Mouse (Mus musculus) layer of hippocampus, postnatal 14 days (tissue): ENCODE data around the gene Olfr51. TPM values are rescaled to one million over a fixed set of nuclear protein-coding genes. Genes with fewer than 3 reads are reported as not detected.
"Not testable (repeated sequence)": the region's sequence is repeated elsewhere in the genome, so short reads cannot be mapped to it uniquely, and the experiment has no call there.

Experiments
- DNase-seq, 2 experiments: peaks; one replicate each; pipeline ENCODE4 v3.0.0; 2021 to 2022; ENCODE audit warnings: low spot score in 2 of 2, mixed read lengths in 1 of 2
- long read RNA-seq, 2 experiments: library from polyadenylated mRNA; stranded (forward); transcript quantifications; one replicate each; pipeline ENCODE4 v2.0.0; 2021
- total RNA-seq, 2 experiments: library from RNA; stranded (reverse); gene quantifications; 2 replicates each; pipeline ENCODE4 v1.2.3; 2021

The Olfr51 gene
- not detected for total RNA-seq
- long read RNA-seq, experiment 1, result 0 reads
- long read RNA-seq, experiment 2, result 0 reads

DNA sequence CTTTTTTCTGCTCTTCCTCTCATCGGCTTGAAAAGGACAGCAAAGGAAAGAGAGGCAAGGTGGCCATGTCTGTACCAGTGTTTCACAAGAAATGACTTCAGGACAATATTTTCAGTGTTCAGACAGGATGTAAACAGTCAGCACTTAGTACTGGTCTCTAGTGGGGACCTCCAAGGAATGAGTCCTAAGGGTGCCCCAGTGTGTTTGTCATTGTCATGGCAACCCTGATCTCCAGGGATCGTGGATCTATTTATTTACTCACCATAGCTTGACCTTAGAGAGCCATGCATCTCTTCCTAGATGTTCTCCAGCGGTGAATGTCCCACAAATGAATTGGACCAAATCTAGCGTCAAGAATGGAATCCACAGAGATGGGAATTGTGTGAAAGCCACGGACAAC lies at the start of gene Olfr51:
TSS of gene Olfr51 (plus strand) at position 301 of the 400 bp plus-strand sequence.
- no peak for DNase-seq

DNA sequence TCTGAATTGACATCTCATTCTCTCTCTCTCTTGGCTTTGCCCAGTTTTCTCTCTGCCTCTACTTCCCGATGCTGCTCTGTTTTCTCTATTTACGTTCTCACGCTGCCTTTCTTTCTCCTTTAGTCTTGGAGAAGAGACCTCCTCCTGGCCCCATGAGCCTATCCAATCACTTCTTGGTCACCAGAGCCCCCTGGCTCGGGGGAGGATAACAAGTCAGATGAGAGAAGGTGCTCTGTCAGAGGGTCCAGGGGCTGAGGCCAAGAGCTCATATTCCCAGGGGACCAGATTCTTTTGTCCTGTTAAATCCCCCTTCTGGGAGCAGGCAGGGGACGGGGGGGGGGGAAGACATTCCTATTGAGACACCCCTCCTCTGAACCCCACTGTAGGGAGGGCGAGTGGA lies 49.7 kb upstream of the Olfr51 start, which contains the start of gene Prop1:
TSS of gene Prop1 (minus strand) at position 101 of the 400 bp plus-strand sequence.
- no peak for DNase-seq

DNA sequence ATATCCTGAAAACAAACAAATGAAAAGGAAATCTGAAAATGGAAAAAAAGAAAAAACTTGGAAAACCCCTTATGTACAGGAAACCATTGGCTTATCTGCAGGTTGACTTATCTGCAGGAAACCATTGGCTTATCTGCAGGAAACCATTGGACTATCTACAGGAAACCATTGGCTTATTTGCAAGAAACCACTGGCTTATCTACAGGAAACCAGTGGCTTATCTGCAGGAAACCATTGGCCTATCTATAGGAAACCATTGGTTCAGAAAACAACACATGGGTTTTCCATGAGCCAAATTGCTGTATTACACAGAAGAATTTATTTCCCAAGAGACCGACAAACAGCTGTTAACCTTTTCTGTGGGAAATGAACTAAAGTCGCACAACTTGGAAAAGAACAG lies 38.5 kb upstream of the Olfr51 start:
- no peak for DNase-seq

DNA sequence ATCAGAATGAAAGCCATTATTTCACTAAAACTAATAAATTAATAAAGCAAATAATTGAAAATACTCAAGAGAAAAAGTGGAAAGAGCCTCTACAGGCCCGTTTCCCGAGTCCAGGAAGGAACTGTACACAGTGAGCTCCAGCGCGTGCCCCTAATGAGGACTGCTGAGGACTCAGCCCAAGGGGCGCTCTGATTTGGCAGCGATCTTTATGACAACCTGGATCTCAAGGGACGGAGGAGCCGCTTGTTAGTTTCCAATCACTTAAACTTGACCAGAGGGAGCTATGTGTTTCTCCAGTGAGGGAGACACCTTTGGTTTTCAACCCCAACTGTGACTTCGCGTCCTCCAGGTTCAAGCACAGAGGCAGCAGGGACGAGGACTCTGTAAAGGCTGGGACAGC lies 37.2 kb upstream of the Olfr51 start, which contains the start of gene Olfr1378:
TSS of gene Olfr1378 (plus strand) at position 301 of the 400 bp plus-strand sequence.
- no peak for DNase-seq

DNA sequence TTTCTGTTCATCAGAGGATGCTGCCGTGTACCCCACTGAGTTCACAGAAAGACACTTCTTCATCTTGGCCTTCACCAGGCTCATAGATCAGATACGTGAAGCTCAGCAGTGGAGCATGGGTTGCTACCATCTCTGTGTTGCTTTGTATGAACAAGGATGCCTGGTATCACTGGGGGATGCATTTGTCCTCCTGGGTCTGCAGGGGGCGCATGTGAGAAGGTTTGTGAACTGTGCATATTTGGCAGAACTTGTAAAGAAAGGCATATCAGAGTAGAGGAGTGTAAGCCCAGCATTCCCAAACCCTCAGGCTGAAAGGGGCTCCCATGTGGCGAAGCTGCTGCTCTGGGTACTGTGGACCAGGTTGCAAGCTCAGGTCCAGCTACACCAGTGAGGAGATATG lies 26.2 kb upstream of the Olfr51 start:
- DNase-seq, result no peak

DNA sequence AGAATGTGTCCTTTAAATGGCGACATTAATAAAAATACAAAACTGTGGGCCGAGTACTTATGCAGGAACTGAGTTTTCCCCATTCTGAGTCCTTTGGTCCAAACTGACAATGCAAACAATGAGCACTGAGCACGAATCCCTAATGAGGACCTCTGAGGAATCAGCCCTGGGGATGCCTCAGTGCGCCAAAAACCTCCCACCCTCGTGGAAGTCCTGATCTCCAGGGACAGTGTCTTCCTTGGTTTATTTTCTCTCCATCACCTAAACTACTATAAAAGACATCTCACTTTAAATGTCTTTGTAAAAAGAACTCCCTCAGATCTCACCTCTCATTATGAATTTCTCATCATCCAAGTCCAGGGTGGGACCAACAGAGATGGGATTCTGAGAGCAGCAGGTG lies 21.7 kb upstream of the Olfr51 start, which contains the start of gene Olfr1377:
TSS of gene Olfr1377 (plus strand) at position 301 of the 400 bp plus-strand sequence.
- no peak for DNase-seq

DNA sequence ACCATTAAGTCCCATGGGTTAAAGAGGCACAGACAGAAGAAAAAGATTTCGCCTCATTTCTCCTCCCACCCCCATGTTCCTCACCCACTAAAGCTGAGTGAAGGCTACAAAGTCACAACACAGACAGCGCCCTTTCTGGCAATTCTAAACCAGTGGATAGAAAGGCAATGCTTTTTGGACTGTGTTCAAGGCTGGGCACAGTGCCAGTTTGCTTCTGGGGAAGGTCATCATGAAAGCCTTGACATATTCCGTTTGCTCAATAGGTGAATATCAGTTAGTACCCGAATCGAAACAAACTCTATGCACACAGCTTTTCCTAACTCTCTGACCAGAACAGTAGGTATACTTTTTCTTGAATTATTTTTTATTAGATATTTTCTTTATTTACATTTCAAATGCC lies 8.4 kb downstream of the Olfr51 start:
- DNase-seq, result no peak

DNA sequence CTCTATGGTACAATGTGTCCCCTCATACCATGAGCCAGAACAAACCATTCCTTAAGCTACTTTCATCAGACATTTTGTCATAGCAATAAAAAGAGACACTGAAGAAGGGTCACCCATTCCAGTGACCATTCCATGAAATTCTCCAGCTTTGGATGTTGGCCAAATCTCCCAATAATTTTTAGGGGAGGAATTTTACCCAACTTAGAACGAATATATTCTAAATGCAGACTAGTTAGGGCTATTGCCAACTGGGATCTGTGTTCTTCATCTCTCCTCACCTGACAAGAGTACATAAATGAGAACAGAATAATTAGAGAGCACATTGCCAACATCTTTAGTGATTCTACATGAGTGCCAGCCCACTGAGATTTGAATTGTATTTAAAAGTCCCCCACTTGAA lies 10.5 kb downstream of the Olfr51 start, which contains the start of gene Olfr54:
TSS of gene Olfr54 (plus strand) at position 301 of the 400 bp plus-strand sequence.
- no peak for DNase-seq

DNA sequence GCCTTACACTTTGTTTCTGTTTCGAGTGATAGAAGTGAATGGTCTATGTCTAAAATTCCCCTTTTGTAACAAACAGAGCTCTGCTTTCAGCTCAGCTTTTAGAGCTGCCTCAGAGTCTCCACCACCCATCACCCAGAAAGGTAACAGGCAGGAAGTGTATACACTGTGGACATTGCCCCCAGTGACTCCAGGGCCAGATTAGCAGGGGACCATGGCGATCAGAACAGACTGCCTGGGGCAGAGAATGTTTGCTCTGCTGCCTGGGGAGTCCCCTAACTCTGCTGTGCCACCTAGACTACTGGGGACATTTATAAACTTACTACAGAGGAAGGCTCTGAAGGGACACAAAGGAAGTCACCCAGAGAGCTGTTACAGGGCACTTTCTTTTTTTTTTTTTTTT lies 12.9 kb downstream of the Olfr51 start:
- DNase-seq, result no peak

DNA sequence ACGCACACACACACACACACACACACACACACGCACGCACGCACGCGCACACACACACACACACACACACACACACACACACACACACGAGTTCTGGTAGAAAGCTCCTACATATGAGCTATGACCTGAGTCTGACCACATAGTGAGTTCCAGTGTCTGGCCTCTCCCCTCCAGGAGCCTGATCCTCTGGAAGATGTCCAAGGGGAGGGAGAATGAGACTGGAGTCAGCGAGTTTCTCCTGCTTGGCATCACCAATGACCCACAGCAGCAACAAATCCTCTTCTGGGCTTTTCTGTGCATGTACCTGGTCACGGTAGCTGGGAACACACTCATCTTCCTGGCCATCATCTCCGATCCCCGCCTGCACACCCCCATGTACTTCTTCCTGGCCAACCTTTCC lies 23.4 kb downstream of the Olfr51 start:
- DNase-seq, result not testable (repeated sequence)

DNA sequence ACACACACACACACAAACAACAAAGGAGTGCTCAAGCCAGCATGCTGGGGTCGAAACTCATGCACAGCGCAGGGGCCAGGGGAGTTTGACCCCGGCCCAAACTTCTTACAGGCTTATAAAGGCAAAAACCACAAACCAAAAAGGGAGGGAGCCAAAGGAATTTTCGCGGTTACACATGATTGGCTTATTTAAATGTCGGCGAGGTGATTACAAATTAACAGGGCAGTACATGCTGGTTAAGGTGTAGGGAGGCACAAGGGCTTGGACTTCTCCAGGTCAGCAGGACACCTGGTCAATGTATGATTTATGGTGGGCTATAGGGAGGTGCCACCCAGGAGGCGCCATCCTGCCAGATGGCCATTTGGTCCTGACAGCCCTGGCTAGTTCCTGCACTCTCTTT lies 26.0 kb downstream of the Olfr51 start:
- DNase-seq, result not testable (repeated sequence)

DNA sequence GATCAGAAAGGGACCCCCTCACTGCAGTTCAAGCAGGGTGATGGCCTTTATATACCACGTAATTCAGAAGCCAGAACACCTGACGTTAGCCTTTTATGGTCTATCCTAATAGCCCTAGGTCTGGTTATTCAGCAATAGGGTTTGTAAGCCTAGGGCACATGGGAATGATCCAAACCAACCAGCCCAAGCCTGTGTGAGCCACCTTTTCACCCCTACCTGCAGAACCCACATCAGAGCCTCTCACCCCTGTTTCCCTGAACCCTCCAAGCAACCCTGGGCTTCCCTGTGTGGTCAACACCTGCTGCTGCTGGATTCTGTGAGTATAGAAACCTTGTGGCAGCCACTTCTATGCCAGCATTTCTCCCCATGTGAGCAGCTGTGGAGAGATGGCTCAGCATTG lies 26.8 kb downstream of the Olfr51 start:
- no peak for DNase-seq

DNA sequence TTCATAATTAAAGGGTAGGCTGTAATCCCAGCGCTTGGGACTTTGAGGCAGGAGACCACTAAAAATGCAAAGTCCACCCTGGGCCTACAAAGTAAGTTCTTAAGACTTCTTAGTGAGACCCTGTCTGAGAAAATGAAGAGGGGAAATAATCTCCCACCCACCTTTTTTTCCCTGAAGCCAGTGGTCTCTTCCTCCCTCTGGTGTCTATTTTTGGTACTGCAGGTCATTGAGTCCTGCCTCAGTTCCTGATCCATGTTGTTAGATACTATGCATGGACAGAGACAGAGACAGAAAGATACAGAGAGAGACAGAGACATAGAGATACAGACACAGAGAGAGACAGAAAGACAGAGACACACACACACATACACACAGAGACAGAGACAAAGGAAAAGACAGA lies 29.5 kb downstream of the Olfr51 start:
- DNase-seq, result peak in 1 of 2 experiments; percentile 36

DNA sequence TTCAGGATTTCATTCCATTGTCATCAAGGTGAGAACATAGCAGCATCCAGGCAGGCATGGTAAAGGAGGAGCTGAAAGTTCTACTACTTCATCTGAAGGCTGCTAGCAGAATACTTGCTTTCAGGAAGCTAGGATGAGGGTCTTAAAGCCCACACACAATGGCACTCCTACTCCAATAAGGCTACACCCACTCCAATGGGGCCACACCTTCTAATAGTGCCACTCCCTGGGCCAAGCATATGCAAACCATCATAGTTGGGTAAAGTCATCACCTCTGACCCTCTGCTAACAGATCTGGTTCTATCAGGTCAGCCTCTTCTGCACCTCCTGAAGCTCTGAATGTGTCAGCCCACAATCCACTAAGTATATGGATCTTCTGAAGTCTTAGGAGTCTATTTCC lies 30.7 kb downstream of the Olfr51 start:
- not testable (repeated sequence) for DNase-seq

DNA sequence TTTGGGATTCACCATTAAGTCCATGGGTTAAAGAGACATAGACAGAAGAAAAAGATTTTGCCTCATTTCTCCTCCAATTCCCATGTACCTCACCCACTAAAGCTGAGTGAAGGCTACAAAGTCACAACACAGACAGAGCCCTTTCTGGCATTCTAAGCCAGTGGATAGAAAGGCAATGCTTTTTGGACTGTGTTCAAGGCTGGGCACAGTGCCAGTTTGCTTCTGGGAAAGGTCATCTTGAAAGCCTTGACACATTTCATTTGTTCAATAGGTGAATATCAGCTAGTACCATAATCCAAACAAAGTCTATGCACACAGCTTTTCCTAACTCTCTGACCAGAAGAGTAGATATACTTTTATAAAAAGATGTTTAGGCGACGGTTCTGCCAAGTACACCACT lies 32.6 kb downstream of the Olfr51 start:
- DNase-seq, result no peak

DNA sequence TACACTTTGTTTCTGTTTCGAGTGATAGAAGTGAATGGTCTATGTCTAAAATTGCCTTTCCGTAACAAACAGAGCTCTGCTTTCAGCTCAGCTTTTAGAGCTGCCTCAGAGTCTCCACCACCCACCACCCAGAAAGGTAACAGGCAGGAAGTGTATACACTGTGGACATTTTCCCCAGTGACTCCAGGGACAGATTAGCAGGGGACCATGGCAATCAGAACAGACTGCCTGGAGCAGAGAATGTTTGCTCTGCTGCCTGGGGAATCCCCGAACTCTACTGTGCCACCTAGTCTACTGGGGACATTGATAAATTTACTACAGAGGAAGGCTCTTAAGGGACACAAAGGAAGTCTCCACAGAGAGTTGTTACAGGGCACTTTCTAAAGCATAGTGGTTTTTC lies 41.4 kb downstream of the Olfr51 start:
- not testable (repeated sequence) for DNase-seq

DNA sequence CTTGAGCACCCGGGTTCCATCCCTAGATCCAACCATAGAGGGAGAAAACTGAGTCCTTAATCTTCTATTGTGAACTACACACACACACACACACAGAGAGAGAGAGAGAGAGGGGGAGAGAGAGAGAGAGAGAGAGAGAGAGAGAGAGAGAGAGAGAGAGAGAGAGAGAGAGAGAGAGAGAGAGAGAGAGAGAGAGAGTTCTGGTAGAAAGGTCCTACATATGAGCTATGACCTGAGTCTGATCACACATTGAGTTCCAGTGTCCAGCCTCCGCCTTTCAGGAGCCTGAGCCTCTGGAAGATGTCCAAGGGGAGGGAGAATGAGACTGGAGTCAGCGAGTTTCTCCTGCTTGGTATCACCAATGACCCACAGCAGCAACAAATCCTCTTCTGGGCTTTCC lies 44.4 kb downstream of the Olfr51 start, which contains the start of gene Olfr1375:
TSS of gene Olfr1375 (plus strand) at position 301 of the 400 bp plus-strand sequence.
- not testable (repeated sequence) for DNase-seq

DNA sequence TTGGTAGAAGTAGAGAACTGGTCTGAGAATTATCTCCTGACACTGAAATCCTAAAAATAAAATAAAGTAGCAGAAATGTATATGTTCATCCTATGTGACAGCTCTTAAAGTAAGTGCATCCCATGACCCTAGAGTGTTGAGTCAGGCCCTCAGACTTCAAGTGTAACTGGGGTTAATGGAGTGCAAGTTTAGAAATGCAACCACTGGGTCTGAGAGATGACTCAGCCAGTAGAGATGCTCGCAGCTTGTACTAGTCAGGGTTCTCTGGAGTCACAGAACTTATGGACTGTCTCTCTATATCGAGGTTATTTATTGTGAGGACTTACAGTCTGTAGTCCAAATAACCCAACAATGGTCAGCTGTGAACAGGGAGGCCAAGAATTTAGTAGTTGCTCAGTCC lies 48.3 kb downstream of the Olfr51 start:
- DNase-seq, result no peak

DNA sequence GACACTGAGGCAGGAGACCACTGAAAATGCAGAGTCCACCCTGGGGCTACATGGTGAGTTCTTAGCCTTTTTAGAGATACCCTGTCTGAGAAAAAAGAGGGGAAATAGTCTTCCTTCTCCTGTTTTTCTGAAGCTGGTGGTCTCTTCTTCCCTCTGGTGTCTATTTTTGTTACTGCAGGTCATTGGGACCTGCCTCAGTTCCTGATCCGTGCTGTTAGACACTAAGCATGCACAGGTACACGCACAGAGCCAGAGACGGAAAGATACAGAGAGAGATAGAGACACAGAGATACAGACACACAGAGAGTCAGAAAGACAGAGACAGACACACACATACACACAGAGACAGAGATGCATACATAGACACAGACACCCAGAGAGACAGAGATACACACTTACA lies 49.8 kb downstream of the Olfr51 start:
- DNase-seq, result peak; percentile 9 to 16

DNA sequence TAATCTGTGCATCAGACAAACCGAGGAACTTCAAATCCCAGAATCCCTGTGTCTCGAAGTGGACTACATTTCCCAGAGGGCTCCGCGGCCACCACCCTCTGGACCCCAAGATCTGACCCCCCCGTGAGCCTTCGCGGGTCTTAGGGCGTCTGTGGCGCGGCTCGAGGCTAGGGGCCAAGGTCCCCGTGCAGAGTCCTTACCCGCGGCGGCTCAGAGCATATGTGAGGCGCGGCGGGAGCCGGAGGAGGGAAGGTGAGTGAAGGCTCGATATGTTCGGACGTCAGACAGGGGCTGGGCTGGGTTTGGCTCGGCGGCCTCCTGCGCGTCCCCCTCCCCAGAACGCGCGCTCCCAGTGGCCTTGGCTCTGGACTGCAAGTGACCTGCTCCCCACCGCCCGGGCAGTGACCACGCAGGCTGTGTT lies 55.8 kb downstream of the Olfr51 start, which contains the start of gene Zfp354a:
TSS of gene Zfp354a (plus strand) at position 107 of the 421 bp plus-strand sequence.
- peak; percentile 69 to 81 for DNase-seq
